Mouse (Mus musculus): ENCODE data around the gene Olfr780.
"Not testable (repeated sequence)": the region's sequence is repeated elsewhere in the genome, so short reads cannot be mapped to it uniquely, and the experiment has no call there.

Gene Olfr780

GRCm38 (mm10) chr10:129317817-129318216, at the start of gene Olfr780:
TSS of gene Olfr780 (plus strand) at chr10:129318117.
- DNase-seq, result no peak

GRCm38 (mm10) chr10:129271081-129271535, 46.8 kb upstream of the Olfr780 start, which contains the start of gene Olfr777:
TSS of gene Olfr777 (minus strand) at chr10:129271485.
- DNase-seq, result no peak

GRCm38 (mm10) chr10:129312973-129313372, 4.9 kb upstream of the Olfr780 start:
- not testable (repeated sequence) for DNase-seq

GRCm38 (mm10) chr10:129313521-129313920, 4.4 kb upstream of the Olfr780 start:
- not testable (repeated sequence) for DNase-seq

GRCm38 (mm10) chr10:129328554-129328953, 10.6 kb downstream of the Olfr780 start, which contains the start of gene Olfr781:
TSS of gene Olfr781 (plus strand) at chr10:129328854.
- no peak for DNase-seq

GRCm38 (mm10) chr10:129348550-129348949, 30.6 kb downstream of the Olfr780 start, which contains the start of gene Olfr782:
TSS of gene Olfr782 (plus strand) at chr10:129348850.
- no peak for DNase-seq

- DNase-seq, result not testable (repeated sequence)
Observed at GRCm38 (mm10) chr10:129352475-129352874, 34.6 kb downstream of the Olfr780 start.

GRCm38 (mm10) chr10:129356496-129356895, 38.6 kb downstream of the Olfr780 start:
- not testable (repeated sequence) for DNase-seq

GRCm38 (mm10) chr10:129357307-129357706, 39.4 kb downstream of the Olfr780 start:
- no peak for DNase-seq
